Mouse (Mus musculus): Measurements from ENCODE around the gene Foxj2.

DNA sequence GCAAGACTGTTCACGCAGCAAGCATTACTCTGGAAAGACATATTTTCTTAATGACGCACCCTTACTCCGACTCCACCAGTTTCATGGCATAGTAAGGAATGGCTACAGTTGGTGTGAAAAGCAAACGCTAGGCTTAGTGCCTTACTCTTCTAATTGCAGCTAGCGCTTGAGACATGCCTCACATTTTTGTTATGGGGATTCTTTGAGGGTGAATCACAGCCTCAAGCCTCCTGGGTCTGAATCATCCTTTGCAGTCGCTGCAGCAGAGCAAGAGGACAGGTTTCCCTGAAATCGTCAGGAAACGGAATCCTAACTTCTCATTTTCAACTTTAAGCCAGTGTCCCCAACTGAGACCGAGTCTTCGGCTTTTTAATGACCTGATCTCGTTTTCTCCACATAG is 50.1 kb downstream of the Foxj2 start:
- TF ChIP-seq E2F4 (IDR thresholded peaks at IDR 0.05; ENCODE audit: insufficient read depth): no peak
- no peak for TF ChIP-seq POLR2AphosphoS2 (IDR thresholded peaks at IDR 0.05; ENCODE audit: insufficient read length, low read depth)
- no peak for TF ChIP-seq MYOG (IDR thresholded peaks at IDR 0.05; ENCODE audit: control insufficient read depth in 1 of 3, insufficient read depth in 1 of 3, insufficient read length in 2 of 3, low read depth in 2 of 3)
- TF ChIP-seq USF1 (IDR thresholded peaks at IDR 0.05; ENCODE audit: low read depth): no peak
- TF ChIP-seq POLR2A (IDR thresholded peaks at IDR 0.05; ENCODE audit: insufficient read length, low read depth): no peak
- no peak for TF ChIP-seq MAX (IDR thresholded peaks at IDR 0.05; ENCODE audit: low read depth)
- TF ChIP-seq TCF12 (IDR thresholded peaks at IDR 0.05; ENCODE audit: insufficient read depth, poor library complexity, severe bottlenecking): no peak
- no peak for TF ChIP-seq MYOD1 (IDR thresholded peaks at IDR 0.05; ENCODE audit: control insufficient read depth in 1 of 3, insufficient read length in 2 of 3, low read depth in 2 of 3)
- TF ChIP-seq SRF (IDR thresholded peaks at IDR 0.05; ENCODE audit: control insufficient read depth, insufficient read length, low read depth): no peak
- TF ChIP-seq TCF3 (IDR thresholded peaks at IDR 0.05; ENCODE audit: insufficient read length, low read depth): no peak
